Mouse (Mus musculus) hindbrain, embryonic 12.5 days (tissue): Measurements from ENCODE around the gene Hsf5. TPM values are rescaled to one million over a fixed set of nuclear protein-coding genes. Genes with fewer than 3 reads are reported as not detected.
A peak's percentile ranks its signal among the peaks of the same experiment; 100 is the strongest.

ENCODE experiments used
- ATAC-seq: fragments of 200-750 bp; cut with Nextera tagmentation; 2 replicates; pipeline ENCODE4 v1.8.0; 2017; ENCODE audit warnings: moderate TSS enrichment; ENCODE audit not compliant: low FRiP score
- H3K27ac ChIP-seq: fragments of 300-500 bp; sonication (generic); 2 replicates; pipeline ENCODE4 v1.5.1; 2016; ENCODE audit warnings: mild to moderate bottlenecking
- H3K27me3 ChIP-seq: fragments of 300-500 bp; sonication (generic); 2 replicates; pipeline ENCODE4 v1.6.1; 2016; ENCODE audit warnings: mild to moderate bottlenecking
- H3K36me3 ChIP-seq: fragments of 300-500 bp; sonication (generic); 2 replicates; pipeline ENCODE4 v1.6.1; 2016; ENCODE audit warnings: mild to moderate bottlenecking
- H3K4me1 ChIP-seq: fragments of 300-500 bp; sonication (generic); 2 replicates; pipeline ENCODE4 v1.6.1; 2016
- H3K4me2 ChIP-seq: fragments of 300-500 bp; sonication (generic); replicated peaks from 2 replicates; pipeline ENCODE4 v1.6.1; 2016; ENCODE audit warnings: mild to moderate bottlenecking
- H3K4me3 ChIP-seq: fragments of 300-500 bp; sonication (generic); 2 replicates; pipeline ENCODE4 v1.5.1; 2016; ENCODE audit warnings: mild to moderate bottlenecking
- H3K9ac ChIP-seq: fragments of 300-500 bp; sonication (generic); 2 replicates; pipeline ENCODE4 v1.6.1; 2016; ENCODE audit warnings: mild to moderate bottlenecking, moderate library complexity
- H3K9me3 ChIP-seq: fragments of 300-500 bp; sonication (generic); replicated peaks from 2 replicates; pipeline ENCODE4 v1.6.1; 2016; ENCODE audit warnings: mild to moderate bottlenecking
- WGBS: fragments of 180-500 bp; shearing (Covaris S2); methylation state at CpG from one replicate; pipeline ENCODE4 v1.1.7; 2016; 5-methylcytosine and 5-hydroxymethylcytosine counted together
- polyA plus RNA-seq: library from polyadenylated mRNA; unstranded; fragments of >200 nt; fragmentation: Nextera tagmentation; extraction: Ambion mirVana; gene quantifications from 2 replicates; pipeline ENCODE4 v1.2.1, GENCODE M21; 2016

Hsf5 gene
- polyA plus RNA-seq, 1 experiment from 2014 or later, result 0.45 TPM

DNA sequence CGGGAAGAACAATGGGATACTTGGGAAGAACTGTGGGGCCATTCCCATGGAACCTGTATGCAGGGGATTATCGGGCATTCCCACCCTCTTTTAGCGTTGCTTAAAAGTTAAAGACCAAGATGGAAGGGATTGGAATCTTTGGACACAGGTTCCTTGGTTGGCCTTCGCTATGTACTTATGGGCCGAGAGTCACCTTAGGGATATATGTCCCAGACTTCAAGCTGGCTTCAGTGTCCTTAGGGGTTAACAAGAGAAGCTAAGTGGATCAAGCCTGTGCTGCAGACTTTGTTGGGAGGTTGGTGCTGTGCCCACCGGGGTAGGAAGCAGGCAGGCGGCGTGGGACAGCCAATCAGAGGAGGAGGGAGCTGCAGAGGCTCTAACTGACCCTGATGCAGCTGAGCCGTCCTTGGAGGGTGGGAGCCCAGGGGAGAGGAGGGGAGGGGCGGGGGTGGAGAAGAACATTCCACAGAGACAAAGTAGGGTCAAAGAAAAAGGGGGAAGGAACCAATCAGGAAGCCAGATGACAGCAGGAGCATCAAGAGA lies 36.4 kb upstream of the Hsf5 start:
- H3K36me3 ChIP-seq, result no peaks in the 10 kb centered on the region
- WGBS, result 50% methylated on average over 10 of the region's 10 CpGs
- H3K27me3 ChIP-seq, result peaks cover 14% of the 10 kb centered on the region; the same call in 1 of the 2 replicates
- H3K4me1 ChIP-seq, result peaks cover 20% of the 10 kb centered on the region
- H3K27ac ChIP-seq, result no peak overlapping the region
- H3K4me2 ChIP-seq, result no peak overlapping the region
- no peak overlapping the region for H3K9ac ChIP-seq
- no peak overlapping the region for H3K4me3 ChIP-seq
- no peak for ATAC-seq
- H3K9me3 ChIP-seq, result no peaks in the 10 kb centered on the region

GRCm38 (mm10) chr11:87581161-87581865 lies 35.7 kb upstream of the Hsf5 start:
- no peak for ATAC-seq
- H3K36me3 ChIP-seq, result no peaks in the 10 kb centered on the region
- no peak overlapping the region for H3K9ac ChIP-seq
- no peaks in the 10 kb centered on the region for H3K9me3 ChIP-seq
- H3K27ac ChIP-seq, result no peak overlapping the region
- 83% methylated on average over 12 of the region's 12 CpGs for WGBS
- H3K27me3 ChIP-seq, result peaks cover 13% of the 10 kb centered on the region; the same call in 1 of the 2 replicates
- no peak overlapping the region for H3K4me2 ChIP-seq
- H3K4me3 ChIP-seq, result no peak overlapping the region
- H3K4me1 ChIP-seq, result peaks cover 20% of the 10 kb centered on the region

GRCm38 (mm10) chr11:87581933-87582710 lies 34.8 kb upstream of the Hsf5 start:
- Histone ChIP-seq H3K4me3 (no peak overlapping the region), H3K27me3 (peaks cover 10% of the 10 kb centered on the region; the same call in 1 of the 2 replicates), H3K9ac (0 out of 2 replicates have a peak overlapping the region, but pooled peaks have one; percentile 13), H3K9me3 (no peaks in the 10 kb centered on the region), H3K27ac (no peak overlapping the region), H3K36me3 (no peaks in the 10 kb centered on the region), H3K4me2 (no peak overlapping the region), H3K4me1 (peaks cover 20% of the 10 kb centered on the region)
- no peak for ATAC-seq
- 82% methylated on average over 8 of the region's 8 CpGs for WGBS

DNA sequence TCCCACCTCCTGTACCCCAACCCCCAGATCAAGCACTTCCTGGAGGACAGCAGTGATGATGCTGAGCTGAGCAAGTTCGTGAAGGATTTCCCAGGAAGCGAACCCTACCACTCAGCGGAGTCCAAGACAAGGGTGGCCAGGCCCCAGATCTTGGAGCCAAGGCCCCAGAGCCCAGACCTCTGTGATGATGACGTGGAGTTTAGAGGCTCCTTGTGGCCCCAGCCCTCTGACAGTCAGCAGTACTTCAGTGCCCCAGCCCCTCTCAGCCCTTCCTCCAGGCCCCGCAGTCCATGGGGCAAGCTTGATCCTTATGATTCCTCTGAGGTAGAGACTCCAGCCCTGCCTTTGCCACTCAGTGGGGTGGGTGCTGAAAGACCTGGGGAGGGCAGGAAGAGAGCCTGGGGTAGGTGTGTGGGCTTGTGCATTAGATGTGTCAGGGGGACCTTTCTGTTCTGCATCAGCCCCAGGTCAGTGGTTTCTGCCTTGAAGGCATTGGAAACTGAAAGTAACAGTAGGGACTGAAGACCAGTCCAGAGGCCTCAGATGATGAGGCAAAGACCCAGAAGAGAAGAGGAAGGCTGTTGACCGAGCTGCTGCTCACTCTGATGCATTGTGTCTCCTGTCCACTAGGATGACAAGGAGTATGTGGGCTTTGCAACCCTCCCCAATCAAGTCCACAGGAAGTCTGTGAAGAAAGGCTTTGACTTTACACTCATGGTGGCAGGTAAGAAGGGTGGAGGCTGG lies 33.5 kb upstream of the Hsf5 start:
- no peaks in the 10 kb centered on the region for H3K9me3 ChIP-seq
- H3K9ac ChIP-seq, result no peak overlapping the region
- H3K27me3 ChIP-seq, result peaks cover 10% of the 10 kb centered on the region; the same call in 1 of the 2 replicates
- H3K36me3 ChIP-seq, result no peaks in the 10 kb centered on the region
- H3K4me3 ChIP-seq, result no peak overlapping the region
- peaks cover 12% of the 10 kb centered on the region; the same call in 1 of the 2 replicates for H3K4me1 ChIP-seq
- 80% methylated on average over 6 of the region's 6 CpGs for WGBS
- no peak overlapping the region for H3K4me2 ChIP-seq
- no peak for ATAC-seq
- no peak overlapping the region for H3K27ac ChIP-seq

GRCm38 (mm10) chr11:87584711-87585505 lies 32.1 kb upstream of the Hsf5 start:
- H3K27ac ChIP-seq, result no peak overlapping the region
- H3K4me3 ChIP-seq, result no peak overlapping the region
- H3K4me2 ChIP-seq, result no peak overlapping the region
- no peak for ATAC-seq
- H3K9ac ChIP-seq, result no peak overlapping the region
- peaks cover 10% of the 10 kb centered on the region; the same call in 1 of the 2 replicates for H3K27me3 ChIP-seq
- 85% methylated on average over 10 of the region's 10 CpGs for WGBS
- H3K4me1 ChIP-seq, result peaks cover 8% of the 10 kb centered on the region
- H3K36me3 ChIP-seq, result 0 out of 2 replicates have a peak, but pooled peaks cover 3% of the 10 kb centered on the region
- H3K9me3 ChIP-seq, result no peaks in the 10 kb centered on the region

- H3K4me2 ChIP-seq, result no peak overlapping the region
- no peak for ATAC-seq
- 92% methylated on average over 5 of the region's 5 CpGs for WGBS
- no peaks in the 10 kb centered on the region for H3K27me3 ChIP-seq
- no peaks in the 10 kb centered on the region for H3K9me3 ChIP-seq
- H3K27ac ChIP-seq, result no peak overlapping the region
- no peak overlapping the region for H3K9ac ChIP-seq
- no peak overlapping the region for H3K4me3 ChIP-seq
- H3K36me3 ChIP-seq, result 0 out of 2 replicates have a peak, but pooled peaks cover 3% of the 10 kb centered on the region
- H3K4me1 ChIP-seq, result peaks cover 18% of the 10 kb centered on the region
Measured at GRCm38 (mm10) chr11:87587211-87587874, 29.6 kb upstream of the Hsf5 start.

DNA sequence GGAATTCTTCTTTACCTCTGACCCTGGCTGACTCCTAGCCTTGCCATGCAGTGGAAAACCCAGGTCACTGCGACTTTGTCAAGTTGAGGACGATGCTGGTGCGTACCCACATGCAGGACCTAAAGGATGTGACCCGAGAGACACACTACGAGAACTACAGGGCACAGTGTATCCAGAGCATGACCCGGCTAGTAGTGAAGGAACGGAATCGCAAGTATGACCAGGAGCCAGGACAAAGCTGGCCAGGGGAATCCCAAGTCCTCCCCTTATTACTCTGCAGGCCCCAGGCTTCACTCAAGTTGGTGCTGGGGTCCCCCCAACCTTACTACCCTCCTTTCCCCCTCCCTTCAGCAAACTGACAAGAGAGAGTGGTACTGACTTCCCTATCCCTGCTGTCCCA lies 27.4 kb upstream of the Hsf5 start:
- 96% methylated on average over 8 of the region's 8 CpGs for WGBS
- no peak overlapping the region for H3K27ac ChIP-seq
- no peaks in the 10 kb centered on the region for H3K27me3 ChIP-seq
- H3K9me3 ChIP-seq, result no peaks in the 10 kb centered on the region
- no peak for ATAC-seq
- H3K4me3 ChIP-seq, result no peak overlapping the region
- peaks cover 7% of the 10 kb centered on the region; the same call in 1 of the 2 replicates for H3K36me3 ChIP-seq
- H3K4me2 ChIP-seq, result peak overlapping the region; percentile 87; the same call in 1 of the 2 replicates
- no peak overlapping the region for H3K9ac ChIP-seq
- H3K4me1 ChIP-seq, result peaks cover 39% of the 10 kb centered on the region

DNA sequence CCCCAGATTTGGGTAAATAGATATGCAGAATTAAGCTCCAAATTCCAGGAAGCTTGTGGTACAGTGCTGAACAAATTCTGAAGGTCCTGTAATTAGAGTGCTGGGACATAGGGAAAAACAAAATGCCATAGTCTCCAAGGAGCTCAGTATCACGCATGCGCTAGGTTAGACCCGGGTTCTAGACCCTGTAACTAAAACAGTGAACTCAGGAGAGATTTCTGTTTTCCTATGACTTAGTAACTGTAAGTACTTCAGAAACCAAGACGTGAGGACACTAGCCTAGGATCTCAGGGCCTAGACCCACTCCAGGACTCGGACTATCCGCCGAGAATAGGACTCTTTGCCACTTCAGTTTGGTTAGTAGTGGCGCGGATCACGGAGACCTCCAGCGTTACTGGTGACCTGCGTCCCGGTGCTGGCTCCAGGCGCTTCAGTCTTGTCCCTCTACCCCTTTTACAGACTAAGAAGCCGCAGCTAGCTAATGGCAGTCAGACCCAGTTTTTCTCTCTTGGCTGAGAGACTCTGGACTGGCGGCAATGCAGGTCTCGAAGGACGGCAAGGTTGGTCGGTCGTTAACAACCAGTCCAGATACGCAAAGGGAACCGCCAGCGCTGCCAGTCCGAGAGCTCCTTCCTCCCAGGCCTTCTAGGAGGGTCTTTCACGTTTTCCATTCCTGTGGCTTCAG lies 26.0 kb upstream of the Hsf5 start:
- ATAC-seq, result no peak
- Histone ChIP-seq H3K9me3 (no peaks in the 10 kb centered on the region), H3K27ac (peak overlapping the region; percentile 88), H3K36me3 (peaks cover 7% of the 10 kb centered on the region; the same call in 1 of the 2 replicates), H3K4me3 (peak overlapping the region; percentile 79), H3K27me3 (no peaks in the 10 kb centered on the region), H3K9ac (peak overlapping the region; percentile 86), H3K4me2 (peak overlapping the region; percentile 87), H3K4me1 (peaks cover 51% of the 10 kb centered on the region)
- WGBS, result 2% methylated on average over 25 of the region's 25 CpGs

DNA sequence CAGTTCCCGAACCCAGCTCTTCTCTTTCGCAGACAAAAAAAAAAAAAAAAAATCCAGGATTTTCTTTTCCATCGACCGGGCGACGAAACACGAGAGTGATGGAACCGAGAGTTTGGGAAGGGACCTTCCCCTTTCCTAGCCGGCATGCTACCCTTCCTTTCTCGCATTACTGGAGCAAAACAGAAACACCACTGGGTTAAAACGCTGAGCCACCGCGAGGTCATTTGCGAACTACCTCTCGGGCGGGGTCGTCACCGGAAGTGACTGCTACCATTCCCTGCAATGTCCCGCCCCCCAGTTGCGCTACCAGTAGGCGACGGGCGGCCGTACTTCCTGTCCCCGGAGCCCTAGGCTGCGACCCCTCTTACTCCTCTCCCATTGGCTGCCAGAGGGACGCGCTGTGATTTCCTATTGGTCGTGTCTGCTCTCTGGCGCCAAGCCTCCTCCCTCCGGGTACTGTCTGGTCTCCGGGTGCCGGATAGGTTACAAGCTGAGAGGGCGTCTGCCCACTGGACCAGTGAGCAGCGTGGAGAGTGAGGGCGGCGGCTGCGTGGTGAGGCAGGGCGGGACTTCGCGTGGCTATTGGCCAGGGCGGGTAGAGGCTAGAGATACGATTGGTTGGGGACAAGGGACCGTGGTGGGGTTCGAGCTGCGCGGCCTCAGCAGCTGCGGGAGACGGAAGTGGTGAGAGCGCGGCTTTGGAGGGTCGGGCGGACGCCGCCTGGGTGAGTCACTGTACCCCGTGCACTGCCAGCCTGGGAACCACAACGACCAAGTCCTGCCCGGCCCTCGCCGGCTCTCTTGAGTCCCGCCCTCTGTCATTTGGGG lies 25.2 kb upstream of the Hsf5 start, which contains the start of gene Mtmr4:
Gene Mtmr4 (plus strand): TSS at position 637 of the 828 bp plus-strand sequence.
- peaks cover 58% of the 10 kb centered on the region for H3K4me1 ChIP-seq
- H3K9ac ChIP-seq, result peak within 1 kb of the TSS; percentile 86
- H3K9me3 ChIP-seq, result no peaks in the 10 kb centered on the region
- H3K27me3 ChIP-seq, result no peaks in the 10 kb centered on the region
- peak within 1 kb of the TSS; percentile 79 for H3K4me3 ChIP-seq
- peak within 1 kb of the TSS; percentile 87 for H3K4me2 ChIP-seq
- ATAC-seq, result peak; percentile 97
- peak within 1 kb of the TSS; percentile 90 for H3K27ac ChIP-seq
- WGBS, result under 1% methylated on average over 61 of the region's 61 CpGs
- peaks cover 7% of the 10 kb centered on the region; the same call in 1 of the 2 replicates for H3K36me3 ChIP-seq

GRCm38 (mm10) chr11:87592354-87592695 lies 24.6 kb upstream of the Hsf5 start:
- under 1% methylated on average over 15 of the region's 15 CpGs for WGBS
- peak; percentile 51; the same call in 1 of the 2 replicates for ATAC-seq
- Histone ChIP-seq H3K4me2 (peak overlapping the region; percentile 80), H3K27me3 (no peaks in the 10 kb centered on the region), H3K9me3 (no peaks in the 10 kb centered on the region), H3K4me3 (peak overlapping the region; percentile 79), H3K9ac (peak overlapping the region; percentile 81), H3K4me1 (peaks cover 64% of the 10 kb centered on the region), H3K27ac (peak overlapping the region; percentile 90), H3K36me3 (peaks cover 11% of the 10 kb centered on the region)
